Mouse (Mus musculus) brain, embryonic 18.5 days (tissue): ENCODE data around the gene Spag16.
A peak's percentile ranks its signal among the peaks of the same experiment; 100 is the strongest.
"Not testable (repeated sequence)": the region's sequence is repeated elsewhere in the genome, so short reads cannot be mapped to it uniquely, and the experiment has no call there.

Source experiments
- DNase-seq: peaks from one replicate; pipeline ENCODE4 v3.0.0-alpha.2; 2012; ENCODE audit warnings: low read depth, low spot score

The Spag16 gene

DNA sequence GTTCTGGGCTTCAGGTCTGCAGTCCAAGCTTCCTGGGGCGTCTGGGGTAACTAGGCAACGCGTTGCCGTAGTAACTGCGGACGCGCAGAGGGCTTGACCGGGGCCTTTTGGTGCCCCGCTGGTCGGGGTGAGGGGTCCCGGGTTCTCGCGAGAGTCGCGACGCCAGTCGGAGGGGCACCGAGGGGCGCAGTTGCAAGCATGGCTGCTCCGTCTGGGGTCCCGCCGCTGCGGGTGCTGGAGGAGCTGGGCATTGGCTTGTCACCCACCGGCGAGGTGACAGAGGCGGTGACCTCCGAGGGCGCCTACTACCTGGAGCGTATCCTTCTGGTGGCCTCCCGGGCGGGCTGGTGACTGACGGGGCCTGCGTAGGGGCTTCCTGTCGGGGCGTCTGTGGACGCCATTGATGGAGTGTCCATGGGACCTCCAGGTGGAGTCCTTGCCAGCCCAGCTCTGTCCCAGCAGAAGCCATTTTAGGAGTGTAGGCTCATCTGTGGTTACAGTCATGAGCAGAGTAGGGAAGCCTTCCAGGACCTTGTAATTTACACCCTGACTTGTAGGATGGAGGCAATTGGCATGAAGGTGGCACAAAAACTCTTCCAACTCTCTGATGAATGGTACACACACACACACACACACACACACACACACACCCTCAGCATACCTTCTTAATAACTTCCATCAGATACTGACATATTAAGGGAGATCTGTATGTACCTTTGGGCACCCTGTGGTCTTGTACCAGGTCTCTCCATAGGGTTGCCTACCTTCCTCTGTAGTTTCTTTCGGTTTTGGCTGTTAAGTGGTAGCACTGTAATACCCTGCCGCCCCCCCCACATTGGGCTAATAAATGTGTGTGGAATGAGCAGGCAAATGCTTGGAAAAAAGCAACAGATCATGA lies at the start of gene Spag16:
Gene Spag16, plus strand, starts transcription at position 165 of the 898 bp plus-strand sequence.
- DNase-seq: peak; percentile 18

DNA sequence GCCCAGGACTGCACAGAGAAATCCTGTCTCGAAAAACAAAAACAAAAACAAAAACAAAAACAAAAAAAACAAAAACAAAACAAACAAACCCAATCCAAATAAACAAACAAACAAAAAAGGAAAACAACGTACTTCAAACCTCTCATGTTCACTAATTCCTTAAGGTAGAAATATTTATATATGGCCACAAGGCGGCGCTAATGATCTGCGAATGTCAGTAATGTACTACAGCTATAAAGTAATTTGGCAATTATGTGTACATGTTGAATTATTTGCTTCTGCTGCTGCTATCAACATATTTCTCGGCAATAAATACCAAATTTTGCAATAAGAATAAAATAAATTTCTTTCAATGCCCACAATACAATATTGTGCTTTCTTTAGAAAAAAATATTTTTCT lies 41.6 kb upstream of the Spag16 start:
- DNase-seq: peak; percentile 42

DNA sequence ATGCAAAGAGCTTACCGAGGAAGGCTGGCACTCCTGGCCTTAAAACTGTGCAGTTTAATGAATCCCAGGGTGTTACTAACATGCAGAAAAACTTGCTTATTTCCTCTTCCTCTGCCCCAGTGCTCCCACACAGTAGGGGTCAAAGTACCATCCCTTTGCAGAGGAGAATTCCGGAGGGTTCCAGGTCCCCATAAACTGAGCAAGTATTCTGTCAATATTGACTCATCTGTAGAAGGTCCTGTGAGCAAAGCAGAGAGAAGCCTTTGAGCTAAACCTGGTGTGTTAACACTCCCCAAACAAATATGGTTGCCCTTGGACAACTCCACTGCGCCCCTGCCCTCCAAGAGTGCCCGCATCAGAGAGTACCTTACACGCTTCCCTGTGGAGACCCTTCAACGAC lies 40.1 kb upstream of the Spag16 start:
- no peak for DNase-seq

DNA sequence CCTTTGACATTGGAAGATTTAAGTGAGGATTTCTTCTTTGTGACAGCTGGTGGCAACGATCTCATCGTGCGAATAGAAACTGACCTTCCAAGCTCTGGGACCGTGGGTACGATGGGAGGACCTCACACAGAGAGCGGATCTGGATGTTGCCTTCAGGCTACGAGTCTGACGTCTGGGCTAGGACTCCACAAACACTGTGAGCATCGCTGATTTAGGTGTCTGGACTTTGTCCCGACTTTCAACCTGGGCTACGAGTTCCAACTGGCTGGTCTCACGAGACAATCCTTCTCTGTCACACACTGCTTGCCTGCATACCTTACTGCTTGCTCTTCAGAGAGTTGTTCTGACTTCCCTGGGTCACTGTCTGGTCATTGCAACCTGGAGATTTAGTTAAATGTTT lies 39.4 kb upstream of the Spag16 start:
- no peak for DNase-seq

DNA sequence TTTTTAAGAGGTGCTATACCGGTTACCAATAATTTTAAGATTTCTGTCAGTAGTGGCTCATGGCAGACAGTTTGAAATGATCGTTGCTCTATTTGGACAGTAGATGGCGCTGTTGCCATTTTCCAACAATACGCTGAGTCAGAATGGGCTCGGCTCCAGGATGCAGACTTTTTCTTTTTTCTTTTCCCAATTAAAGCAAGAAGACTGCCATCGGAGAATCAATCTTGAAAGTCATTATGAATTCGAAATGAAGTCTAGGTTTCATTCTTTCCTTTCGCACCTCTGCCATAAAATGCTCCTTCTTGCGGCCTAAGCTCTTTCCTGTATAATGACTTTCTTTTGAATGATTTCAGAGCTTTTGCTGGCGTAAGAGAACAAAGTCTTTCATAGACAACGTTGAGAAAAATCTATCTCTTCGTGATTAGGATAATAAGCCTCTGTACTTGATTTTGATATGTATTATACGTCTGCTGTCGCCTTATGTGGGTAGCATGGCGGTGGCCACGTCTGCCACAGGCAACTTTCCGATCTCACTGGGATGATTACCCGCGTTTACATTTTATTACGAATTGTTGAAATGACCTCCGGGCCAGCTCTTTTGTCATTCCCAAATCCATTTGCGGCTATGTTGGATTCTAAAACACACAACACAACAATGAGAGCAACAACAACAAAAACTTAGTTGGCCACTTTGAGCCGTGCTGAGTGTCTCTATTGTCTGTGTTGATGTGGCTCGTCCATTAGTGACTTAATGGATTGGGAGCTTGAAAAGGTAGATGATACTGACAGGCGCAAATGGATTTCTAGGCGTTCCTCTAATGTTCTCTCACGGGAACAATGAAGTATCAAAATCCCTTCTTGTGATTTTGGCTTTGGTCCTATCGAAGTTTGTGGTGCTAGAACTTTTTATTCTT lies 36.2 kb upstream of the Spag16 start:
- DNase-seq: peak; percentile 72

DNA sequence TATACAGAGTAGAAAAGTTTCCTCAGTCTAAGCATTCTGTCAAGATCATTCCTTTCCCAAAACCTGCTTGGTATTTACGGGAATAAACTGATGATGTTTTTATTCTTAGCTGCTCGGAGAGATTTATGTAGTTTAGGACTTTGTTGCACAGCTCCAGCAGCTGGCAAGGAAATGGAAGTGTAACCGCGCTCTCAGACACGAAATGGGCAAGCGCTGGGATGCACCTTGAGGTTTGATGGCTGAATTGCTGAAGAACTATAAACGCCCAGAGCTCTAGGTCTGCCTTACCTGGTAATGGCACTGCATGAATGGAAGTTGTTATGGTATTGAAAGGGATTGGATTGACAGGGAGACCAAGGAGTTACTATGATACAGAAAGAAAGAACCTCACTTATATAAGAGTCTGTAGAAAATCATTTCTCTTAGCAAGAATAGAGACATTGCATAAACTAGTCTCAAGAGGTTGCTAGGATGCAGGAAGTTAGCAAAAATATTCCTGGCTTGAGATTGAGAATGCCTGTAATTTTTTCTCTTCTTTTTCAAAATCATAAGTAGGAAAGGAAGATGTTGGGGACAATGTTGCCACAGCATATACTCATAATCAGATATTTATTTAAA lies 27.7 kb upstream of the Spag16 start:
- no peak for DNase-seq

DNA sequence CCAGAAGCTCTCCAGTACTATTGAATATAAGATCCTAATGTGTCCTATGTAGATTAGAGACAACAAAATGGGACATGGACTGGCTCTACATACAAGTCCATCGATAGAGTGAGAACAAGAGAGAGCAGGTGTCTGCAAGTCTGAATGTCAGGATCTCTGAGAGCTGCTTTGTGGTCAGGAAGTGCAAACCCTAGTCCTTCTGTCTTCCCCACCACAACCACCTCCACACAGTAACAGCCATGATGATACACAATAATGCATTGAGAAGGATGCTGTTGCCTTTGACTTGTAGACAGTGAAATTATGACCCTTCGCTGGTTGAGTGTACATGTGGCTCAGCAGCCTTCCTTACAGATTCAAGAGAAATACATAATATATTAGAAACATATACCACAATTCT lies 16.6 kb upstream of the Spag16 start:
- DNase-seq: no peak

DNA sequence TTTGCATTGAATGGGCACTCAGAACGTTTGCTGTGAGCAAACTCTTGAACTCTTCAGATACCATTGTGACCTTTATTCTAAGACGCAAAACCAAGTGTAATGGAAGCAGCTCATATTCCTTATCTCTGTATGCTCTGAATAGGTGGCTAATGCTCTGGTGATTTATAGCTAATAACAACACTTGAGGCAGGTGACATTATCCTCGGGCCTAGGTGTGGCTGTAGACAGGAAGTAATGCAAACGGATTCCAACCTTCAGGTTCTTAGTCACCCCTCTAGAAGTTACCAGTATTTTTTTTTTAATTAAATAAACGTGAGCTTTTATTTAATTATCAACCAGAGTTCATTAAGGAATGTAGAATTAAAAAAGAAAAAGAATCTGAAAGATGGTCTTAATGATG lies 1.1 kb upstream of the Spag16 start:
- not testable (repeated sequence) for DNase-seq

DNA sequence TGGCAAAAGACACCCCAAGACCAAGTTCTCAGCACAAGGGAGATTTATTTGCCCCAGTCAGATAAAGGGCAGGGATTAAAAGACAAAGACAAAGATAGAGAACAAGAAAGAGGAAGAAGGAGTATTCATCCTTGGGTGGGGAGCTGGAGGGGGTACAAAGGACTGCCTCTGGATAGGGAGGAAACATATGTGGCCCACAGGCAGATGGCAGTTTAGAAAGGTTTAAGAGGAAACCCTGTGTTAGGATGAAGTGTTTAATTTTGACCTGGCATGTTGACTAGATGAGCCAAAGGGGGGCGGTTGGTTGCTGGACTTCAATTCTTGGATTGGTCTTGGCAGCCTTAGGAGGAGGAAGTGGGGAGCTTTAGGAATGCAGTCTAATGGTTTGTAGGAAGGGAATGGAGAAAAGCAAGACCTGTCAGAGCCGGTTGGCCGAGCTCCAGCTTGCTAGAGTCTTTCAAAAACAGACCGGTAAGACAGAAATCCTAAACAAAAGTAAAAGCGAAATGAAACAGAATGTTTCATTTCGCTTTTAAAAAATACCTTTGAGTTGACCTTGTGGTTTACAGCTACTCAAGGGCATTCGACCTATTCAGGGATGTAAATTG lies 2.2 kb downstream of the Spag16 start:
- DNase-seq: no peak

DNA sequence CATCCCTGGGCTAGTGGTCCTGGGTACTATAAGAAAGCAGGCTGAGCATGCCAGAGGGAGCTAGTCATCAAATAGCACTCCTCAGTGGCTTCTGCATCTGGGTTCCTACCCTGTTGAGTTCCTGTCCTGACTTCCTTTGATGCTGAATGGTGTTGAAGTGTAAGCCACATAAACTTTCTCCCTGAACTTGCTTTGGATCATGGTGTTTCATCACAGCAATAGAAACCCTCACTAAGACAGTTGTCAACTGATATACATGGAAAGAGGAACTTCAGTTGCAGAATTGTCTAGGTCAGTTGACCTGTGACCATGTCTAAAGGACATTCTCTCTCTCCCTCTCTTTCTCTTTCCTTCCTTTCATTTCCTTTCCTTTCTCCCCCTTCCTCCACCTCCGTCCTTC lies 3.8 kb downstream of the Spag16 start:
- DNase-seq: no peak

DNA sequence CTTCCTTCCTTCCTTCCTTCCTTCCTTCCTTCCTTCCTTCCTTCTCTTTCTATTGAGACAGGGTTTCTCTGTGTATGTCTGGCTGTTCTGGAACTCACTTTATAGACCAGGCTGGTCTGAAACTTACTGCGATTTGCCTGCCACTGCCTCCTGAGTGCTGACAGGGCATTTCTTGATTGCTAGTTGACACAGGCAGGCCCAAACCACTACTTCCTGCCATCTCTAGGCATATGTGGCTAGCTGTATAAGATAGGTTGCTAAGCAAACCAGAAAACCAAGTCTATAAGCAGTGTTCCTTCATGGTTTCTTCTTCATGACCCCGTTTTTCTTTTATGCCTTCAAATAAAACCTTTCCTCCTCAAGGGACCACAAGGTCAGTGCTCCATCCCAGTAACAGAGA lies 4.2 kb downstream of the Spag16 start:
- DNase-seq: no peak

DNA sequence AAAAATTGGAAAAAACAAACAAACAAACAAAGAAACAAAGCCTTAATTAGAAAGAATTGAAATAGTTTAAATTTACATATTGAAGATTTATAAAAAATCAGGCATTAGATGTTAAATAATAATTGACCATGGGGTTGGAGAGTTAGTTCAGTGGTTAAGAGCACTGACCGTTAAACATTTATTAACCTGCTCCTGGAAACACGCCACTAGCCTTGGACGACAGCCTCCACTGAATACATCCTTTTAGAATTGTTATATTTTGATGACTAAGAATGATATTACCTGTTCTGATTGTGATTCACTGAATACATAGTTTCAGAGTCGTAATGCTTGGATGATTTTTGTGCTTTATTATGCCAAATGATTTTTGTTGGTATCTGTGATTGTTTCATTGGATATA lies 6.7 kb downstream of the Spag16 start:
- not testable (repeated sequence) for DNase-seq

DNA sequence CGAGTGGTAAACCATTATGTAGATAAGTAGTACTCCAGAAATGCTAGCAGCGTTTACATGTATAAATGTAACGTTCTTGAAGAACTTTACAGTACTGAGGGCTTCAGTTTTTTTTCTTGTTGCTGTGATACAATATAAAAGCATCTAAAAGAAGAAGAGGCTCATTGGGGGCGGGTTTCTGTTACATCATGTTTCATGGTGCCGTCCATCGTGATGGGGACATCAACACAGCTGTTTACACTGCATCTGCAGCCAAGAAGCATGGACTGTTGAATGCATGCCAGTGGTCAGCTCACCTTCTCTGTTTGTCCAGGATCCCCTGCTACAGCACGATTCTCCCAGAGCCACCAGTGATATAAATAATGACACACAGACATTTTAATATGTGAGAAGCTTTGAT lies 26.7 kb downstream of the Spag16 start:
- DNase-seq: no peak

DNA sequence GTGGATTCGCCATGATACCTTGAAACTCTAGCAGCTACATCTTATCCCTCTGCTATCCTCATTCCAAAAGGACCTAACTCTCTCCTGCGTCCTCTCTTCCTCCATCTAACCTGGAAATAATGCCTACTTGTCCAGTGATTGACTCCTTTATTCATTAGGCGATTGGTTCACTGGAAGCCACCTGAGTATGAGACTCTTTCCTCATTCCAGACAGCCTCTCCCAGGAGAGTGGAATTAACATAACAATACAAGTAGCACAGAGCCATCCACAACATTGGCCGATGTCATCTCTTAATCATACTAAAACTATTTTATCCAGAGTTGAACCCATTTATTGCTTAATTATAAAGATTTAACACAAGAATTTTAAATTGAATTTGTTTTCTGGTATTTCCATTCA lies 41.0 kb downstream of the Spag16 start:
- DNase-seq: no peak

DNA sequence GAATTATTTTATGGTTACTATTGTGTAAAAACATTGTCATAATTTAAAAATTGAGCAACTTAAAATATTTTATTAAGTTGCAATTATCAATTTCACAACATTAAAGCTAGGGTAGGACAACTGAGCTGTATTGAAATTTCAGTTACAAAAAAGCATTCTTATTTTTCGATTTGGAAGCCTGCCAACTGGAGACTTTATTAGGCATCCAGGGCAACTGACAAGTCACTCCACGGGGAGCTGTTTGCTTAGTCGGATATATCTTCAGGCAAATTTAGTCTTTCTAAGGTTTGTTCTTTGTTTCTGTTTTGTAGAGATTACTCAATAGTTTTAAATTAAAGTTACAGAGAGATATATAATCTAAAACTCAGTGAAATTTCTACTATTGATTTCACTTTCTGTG lies 129.8 kb downstream of the Spag16 start:
- DNase-seq: no peak

DNA sequence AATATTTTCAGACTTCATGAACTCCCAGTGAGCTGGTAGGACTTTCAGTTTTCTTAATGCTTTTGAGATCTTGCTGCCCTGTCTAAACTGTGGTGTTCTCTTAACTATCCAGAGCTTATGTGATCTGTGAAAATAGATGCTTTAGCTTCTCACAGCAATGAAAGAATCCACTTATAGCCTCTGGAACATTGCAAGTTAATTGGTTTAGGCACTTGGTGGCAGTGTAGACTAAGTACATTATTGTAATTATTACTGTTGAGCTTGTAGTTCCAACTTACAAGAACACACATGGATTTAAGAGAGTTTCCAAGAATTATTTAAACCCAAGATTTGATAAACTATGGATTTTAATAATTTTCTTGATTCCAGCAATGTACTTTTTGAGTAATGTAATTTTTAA lies 170.1 kb downstream of the Spag16 start:
- peak; percentile 22 for DNase-seq

DNA sequence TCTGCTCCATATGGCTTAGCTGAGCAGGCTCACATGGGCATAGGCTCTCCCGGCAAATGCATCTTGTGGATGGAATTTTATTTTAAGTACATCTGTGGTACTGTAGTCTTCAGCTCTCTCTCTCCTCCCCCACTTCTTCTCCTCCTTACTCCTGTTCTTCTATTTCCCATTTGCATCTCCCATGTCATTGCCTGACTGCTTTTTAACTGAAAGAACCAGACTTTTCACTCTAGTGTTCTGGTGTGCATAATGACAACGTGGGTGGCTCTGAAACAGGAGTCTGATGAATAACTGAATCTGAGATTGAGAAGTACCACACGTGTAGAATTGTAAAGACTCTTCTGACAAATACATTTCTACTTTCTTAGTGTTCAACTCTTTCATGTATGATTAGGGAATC lies 186.2 kb downstream of the Spag16 start:
- no peak for DNase-seq

DNA sequence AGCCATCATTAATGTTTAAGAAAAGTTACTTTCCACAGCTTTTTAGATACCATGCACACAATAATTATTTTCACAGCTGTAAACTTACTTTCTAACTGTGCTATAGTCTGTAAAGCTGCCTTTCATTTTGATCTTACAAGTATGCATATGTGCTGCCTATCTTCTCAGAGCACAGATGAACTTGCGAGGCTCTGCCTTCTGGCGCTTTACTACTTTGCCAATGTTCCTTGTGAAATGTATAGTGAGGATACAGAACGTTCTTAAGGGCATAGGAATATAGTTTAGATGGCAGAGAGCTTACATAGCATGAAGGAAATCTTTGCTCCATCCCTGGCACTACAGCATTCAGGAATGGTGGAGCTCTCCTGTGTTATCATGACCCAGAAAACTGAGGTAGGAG lies 210.6 kb downstream of the Spag16 start:
- DNase-seq: peak; percentile 18

DNA sequence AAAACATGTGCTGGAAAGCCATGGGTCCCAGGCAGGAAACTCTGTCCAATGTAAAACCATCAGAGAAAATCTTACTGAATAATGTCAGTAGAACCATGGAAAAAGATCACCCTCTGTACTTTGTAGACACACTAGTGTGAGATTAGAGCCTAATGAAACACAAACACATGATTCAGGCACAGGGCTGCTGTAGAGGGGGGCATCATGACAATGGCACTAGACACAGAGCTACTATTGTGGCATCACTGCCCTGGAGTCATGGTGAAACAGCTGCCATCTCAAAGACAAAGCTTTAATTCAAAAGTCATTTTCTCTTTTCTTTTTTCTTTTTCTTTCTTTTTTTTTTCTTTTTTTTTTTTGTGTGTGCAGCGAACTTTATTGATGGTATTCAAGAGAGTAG lies 240.6 kb downstream of the Spag16 start:
- DNase-seq: no peak

DNA sequence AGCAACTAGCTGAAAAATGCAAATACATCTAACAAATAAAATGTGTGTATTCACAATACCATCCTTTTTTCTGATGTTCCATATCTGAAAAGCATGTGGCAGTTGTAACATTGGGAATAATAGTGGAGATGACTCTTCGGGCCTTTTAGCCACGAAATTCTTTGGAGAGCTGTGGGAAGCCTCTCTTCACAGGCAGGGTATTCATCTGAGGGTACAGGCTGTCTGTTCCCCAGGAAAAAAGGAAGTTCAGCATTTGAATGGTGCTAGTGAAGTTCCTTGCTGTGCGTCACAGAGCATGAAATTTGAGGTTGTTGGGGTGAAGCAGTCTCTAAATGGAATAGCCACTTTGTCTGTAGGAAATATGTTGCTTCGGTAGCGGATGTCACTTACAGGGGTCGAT lies 246.7 kb downstream of the Spag16 start:
- DNase-seq: no peak

DNA sequence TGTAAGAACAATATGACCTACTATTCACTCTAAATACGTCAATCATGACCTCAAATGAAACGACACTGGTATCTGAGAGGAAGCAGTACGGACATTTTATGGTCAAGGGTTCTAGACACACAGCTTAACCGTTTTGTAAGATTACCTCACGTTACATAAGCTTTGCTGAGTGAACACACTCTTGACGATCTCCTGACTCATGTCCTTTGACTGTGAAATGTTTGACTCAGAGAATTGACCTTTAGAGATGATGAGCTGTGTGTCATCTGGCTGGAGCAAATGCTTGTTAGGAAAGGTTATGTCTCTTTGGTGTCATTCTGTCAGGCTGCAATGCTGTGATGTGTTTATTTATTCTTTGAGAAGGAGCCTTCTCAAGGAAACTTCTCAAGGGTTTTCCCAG lies 252.0 kb downstream of the Spag16 start:
- no peak for DNase-seq
